Mouse (Mus musculus): ENCODE results near the gene Acbd5.

Gene Acbd5

DNA sequence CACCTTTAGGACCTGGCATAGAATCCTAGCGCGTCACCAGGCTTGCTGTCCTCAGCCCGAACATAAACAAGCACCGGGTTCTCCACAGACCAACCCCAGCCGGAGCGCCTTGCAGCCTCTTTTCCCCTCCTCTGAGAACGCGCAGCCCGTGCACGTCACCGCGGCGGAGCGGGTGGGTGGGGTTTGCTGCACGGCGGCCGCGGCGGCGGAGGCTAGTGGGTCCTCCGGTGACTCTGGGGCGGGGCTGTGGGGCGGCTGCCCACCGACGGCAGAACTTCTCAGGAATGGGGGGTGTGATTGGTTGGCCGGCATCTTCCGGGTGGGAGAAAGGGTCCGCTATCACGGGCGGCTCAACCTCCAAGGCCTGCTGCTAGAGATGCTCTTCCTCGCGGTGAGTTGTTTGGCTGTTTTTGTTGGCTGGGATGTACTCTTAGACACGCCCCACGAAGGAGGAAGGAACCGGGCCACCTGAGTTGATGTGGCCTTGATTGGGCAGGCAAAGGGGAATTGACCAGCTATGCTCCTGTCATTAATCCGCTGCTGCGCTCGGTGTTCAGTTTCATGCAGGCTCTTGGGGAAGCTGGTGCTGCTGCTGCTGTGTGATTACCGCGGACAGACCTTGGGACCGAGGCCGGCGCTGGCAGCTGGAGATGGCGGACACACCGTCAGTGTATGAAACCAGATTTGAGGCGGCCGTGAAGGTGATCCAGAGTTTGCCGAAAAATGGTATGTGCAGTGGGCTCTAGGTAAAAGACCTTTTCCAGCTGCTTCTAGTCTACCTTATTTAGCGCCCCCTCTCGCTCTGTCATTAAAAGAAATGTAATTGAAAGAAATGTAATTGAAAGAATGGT, 1.2 kb downstream of the Acbd5 start:
- DNase-seq (ENCODE audit: low spot score in 2 of 2): peak; percentile 85 to 95

DNA sequence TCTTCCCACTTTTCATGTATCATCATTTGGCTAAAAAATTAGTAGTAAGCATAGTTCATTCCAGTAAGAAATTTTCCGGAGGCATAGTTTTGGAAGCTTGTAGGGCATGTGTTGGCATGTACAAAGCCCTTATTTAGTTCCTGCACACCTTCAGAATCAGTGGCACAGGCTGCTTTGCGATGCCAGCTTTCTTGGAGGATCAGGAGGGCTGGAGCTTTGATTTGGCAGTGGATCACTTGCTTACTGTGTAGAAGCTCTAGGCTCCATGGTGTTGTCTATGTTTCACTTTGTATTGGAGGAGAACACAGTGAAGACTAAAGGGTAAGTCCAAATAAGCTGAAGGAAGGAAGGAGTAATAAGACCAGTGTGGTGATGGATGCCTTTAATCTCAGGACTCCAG, 2.5 kb downstream of the Acbd5 start:
- peak in 1 of 2 experiments; percentile 3 for DNase-seq (ENCODE audit: low spot score in 2 of 2)

DNA sequence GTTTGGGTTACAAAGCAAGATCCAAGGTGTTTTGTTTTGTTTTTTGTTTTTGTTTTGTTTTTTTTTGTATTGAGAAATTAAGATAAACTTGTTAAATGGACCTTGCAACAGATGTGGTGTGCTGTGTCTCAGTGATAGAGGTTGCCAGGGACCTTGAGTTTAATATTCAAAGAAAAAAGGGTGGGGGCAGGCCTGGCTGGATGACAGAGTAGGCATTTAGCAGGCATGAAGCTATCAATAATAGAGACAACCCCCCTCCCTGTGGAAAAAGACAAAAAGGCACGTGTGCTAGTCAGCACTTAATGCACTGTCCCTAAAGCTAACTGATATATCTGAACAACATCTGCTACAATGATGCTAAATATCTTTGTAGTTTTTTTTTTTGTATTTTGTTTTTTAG, 3.4 kb downstream of the Acbd5 start:
- no peak for DNase-seq (ENCODE audit: low spot score in 2 of 2)

DNA sequence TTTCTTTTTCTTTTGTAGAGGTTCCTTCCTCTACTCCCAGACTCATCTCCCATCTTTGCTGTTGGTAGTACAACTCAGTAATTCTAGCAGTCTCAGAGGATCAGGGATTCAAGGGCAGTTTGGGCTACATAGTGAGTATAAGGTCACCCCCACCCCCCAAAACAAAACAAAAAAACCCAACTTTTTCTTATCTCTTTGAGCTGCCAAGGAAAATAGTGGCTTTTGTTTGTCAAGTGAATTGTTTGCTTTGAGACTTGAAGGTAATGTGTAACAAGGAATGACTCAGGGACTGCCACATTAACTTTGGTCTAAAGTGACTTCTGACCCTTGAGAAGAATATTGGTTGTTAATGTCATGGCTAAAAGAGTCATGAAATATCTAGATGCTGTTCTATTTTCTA, 7.9 kb downstream of the Acbd5 start:
- no peak for DNase-seq (ENCODE audit: low spot score in 2 of 2)

DNA sequence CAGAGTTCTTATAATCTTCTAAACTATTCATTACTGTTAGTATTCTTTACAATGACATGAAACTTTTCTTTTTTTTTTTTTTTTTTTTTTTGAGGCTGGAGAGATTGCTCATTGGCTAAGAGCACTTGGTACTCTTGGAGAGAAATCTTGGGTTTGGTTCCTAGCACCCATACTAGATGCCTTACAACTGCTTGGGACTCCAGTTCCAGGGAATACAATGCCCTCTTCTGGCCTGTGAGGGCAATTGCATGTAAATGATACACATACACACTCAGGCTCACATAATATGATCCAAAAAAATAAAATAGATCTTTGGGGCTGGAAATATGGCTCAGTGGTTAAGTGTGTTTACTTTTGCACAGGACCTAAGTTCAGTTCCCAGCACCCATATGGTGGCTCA, 8.8 kb downstream of the Acbd5 start:
- DNase-seq (ENCODE audit: low spot score in 2 of 2): no peak

DNA sequence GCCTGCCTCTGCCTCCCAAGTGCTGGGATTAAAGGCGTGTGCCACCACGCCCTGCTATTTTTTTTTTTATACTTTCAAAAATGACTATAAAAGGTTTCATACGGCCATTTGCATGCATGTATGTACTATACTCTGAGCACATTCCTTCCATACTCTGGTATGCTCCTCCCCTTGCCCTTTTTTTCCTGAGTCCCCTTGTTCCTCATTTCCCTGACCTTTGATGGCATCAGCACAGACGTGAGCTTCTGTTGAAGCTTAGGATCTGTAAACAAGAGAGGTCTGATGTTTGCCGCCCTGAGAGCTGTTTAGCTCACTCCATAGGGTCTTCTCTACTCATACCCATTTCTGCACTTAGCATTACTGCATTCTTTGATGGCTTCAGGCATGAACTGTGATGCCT, 9.7 kb downstream of the Acbd5 start:
- no peak for DNase-seq (ENCODE audit: low spot score in 2 of 2)

DNA sequence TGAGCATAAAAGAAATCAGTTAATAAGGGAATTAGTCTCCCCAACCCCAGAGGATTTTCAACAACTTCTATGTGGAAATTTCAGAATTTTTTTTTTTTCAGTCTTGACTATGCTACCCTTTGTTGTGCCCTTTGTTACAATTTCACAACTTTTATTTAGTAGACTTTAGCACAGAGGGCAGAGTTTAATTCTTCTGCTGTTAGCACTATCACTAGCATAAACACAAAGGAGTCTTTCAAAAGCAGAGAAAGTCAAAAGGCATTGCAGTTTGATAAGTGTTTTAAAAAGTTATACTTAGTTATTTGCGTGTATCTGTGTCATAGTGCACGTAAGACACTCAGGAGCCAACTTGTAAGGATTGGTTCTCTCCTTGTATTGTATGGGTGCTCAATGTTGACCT, 10.6 kb downstream of the Acbd5 start:
- no peak for DNase-seq (ENCODE audit: low spot score in 2 of 2)

DNA sequence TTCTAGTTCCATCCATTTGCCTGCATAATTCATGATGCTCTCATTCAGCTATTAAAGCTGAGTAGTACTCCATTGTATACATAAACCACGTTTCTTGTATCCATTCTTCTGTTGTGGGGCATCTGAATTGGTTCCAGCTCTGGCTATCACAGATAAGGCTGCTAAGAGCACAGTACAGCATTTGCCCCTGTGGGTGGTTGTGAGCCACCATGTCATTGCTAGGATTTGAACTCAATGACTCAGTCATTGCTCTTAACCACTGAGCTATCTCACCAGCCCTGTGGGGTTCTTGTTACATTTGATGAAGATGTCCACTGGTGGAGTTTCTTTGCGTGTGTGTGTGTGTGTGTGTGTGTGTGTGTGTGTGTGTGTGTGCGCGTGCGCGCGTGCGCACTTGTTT, 16.6 kb downstream of the Acbd5 start:
- DNase-seq (ENCODE audit: low spot score in 2 of 2): no peak

DNA sequence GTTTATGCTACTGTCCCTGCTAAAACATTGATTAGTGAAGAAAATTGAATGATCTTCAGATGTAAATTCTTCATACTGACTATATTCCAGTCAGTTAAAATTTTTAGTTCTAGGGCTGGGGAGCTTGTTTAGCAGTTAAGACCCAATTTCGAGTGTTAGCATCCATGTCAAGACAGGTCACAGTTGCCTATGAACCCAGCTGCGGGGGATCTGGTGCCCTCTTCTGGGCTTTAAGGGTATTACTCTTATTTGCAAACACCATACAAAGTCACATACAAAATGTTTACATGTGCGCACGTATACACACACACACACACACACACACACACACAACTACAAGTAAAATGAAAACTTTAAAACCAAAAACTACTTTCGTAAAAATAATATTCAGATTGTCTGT, 24.2 kb downstream of the Acbd5 start:
- no peak for DNase-seq (ENCODE audit: low spot score in 2 of 2)

DNA sequence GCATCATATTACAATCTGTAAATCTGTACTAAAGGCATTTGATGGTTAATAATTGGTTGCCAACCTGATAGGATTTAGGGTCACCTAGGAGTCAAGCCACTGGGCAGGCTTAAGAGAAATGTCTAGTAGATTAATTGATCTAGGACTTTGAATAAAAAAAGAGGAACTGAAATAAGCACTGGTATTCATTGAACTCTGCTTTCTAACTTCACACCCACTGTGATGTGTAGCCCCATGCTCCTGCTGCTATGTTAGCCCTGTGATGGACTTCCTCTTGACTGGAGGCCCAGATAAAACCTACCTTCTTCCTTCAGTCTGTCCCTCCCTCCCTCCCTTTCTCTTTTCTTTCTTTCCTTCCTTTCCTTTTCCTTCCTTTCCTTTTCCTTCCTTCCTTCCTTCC, 29.1 kb downstream of the Acbd5 start:
- DNase-seq (ENCODE audit: low spot score in 2 of 2): no peak

DNA sequence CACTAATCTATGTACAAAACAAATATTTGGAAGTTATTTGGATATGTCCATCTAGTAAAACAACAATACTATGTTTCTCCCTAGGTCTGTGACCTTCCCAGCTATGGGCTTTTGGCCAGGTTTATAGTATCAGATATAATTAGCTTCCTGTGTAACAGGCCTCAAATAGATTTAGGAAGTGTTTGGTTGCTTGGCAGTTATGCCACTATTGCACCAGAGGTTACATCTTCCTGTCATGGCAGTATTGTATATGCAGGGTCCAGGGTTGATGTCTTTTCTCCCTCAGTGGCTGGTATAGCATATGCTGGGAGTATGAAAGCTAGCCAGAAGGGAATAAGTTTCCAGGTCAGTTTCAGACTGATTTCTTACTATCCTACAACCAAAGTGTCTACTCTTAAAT, 34.3 kb downstream of the Acbd5 start:
- no peak for DNase-seq (ENCODE audit: low spot score in 2 of 2)

DNA sequence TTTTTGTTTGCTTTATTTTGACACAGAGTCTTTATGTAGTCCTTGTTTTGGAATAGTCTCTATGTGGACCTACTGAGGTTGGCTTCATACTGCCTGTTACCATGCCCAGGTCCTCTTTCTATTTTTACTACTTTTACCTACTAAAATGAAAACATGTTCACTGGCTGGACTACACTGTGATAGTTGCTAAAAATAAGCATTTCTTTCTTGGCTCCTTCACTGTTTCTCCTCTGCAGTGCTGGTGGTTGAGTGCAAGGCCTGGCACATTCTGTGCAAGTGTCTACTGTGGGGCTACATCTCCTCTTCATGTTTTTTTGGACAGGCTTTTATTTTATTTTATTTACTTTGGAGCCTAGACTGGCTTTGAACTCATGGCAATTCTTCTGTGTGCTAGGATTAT, 51.6 kb downstream of the Acbd5 start:
- no peak for DNase-seq (ENCODE audit: low spot score in 2 of 2)

DNA sequence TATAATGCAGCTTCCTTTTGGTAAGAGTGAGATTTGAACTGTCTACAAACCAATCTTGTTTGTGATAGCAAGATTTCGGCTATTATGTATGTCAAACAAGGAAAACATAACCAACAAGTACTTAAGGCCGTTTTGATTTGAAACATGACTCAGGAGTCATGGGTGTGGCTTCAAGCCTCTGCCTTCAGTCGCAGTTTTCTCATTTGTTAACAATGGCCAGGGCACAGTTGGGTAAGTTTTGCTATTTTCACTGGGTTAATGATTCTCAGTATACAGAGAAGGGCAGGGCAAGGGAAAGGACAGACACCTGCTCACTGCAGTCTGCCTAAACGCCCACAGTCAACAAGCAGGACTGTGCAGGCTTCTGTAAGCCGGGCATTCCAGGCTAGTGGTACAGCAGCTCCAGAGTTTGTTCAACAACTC, 87.2 kb downstream of the Acbd5 start:
- peak in 1 of 2 experiments; percentile 1 for DNase-seq (ENCODE audit: low spot score in 2 of 2)

DNA sequence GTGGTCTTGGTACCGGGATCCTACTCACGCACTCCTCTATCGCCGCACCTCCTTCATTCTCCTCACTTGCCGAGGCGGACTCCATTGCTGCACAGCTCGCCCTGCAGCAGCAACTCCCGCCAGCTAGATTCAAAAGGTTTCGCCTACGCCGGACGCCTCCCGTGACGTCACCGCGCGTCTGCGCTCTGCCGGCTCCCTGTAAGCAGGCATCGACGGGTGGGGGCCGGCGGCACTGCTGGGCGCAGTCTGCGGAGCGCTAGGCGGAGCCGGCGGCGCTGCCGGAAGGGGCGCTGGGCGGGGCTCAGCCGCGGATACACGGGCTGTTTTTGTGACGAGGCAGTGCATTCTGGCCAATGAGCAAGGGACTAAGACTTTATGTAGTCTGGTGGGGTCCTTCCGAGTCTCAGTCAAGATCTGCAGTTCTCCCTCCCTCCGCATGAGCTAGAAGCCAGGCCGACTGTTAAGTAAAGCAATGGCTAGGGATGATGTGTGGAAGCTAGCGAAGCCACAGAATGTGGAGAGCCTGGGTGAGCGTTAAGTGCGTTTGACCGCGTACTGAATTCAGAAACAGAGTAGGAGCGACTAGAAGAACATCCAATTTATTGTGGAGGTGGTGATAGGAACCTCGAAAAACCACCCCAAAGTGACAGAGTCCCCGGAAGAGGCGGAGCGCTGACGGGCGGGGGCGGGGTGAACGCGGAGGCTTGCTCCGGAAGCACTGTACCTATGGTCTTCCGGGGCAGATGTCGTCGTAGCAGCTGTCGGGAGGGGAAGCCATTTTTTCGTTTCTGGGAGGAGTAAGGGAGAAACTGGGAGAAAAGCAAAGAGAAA, 88.0 kb downstream of the Acbd5 start, which contains the start of the genes Mastl and Yme1l1:
TSS of gene Mastl (minus strand) at position 248 of the 831 bp plus-strand sequence.
TSS of gene Yme1l1 (plus strand) at position 593 of the 831 bp plus-strand sequence.
- peak; percentile 96 to 98 for DNase-seq (ENCODE audit: low spot score in 2 of 2)

DNA sequence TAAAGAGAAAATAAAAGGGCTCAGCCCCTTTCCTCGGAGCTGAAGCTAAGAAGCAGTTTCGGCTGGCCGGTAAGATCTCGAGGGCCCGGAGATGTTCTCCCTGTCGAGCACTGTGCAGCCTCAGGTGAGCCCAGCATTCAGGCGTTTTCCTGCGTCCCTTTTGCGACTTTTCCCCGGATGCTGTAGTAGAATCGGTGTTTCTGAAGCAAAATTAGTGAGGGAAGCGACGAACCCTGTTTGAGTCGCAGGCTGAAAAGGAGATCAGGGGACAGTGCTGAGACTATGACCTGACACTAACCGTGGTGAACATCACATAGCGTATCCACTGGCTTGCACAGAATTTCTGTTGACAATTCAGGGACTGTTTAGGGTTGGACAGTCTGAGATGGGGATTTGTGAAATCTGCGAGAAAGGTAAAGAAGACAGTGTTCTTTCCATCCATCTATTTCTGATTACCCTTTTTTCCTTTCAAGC, 88.7 kb downstream of the Acbd5 start:
- DNase-seq (ENCODE audit: low spot score in 2 of 2): no peak
